17 mouse cellular contexts compared by ENCODE assay signal in genomic region chr1:183562853-183563252, GRCm38 (mm10).
"Had no signal": no experiment of that assay in that cellular context is flagged by ENCODE, and none has a peak within 500 bp of the region (broad histone marks: within the 10 kb centered on the region; RNA-seq: fewer than 3 reads in every experiment).

No protein-coding gene starts in this region.

- H3K4me3 ChIP-seq: layer of hippocampus, adult 2 months; liver, embryonic 13.5 days; myocyte; neural tube, embryonic 13.5 days; stomach, embryonic 15.5 days had no signal

- H3K27ac ChIP-seq: kidney, postnatal 0 days; layer of hippocampus, adult 2 months; liver, embryonic 13.5 days; neural tube, embryonic 13.5 days; stomach, embryonic 15.5 days had no signal

- H3K4me1 ChIP-seq: liver, embryonic 13.5 days; neural tube, embryonic 13.5 days; stomach, embryonic 15.5 days had no signal

- H3K27me3 ChIP-seq: liver, embryonic 13.5 days; neural tube, embryonic 13.5 days; stomach, embryonic 15.5 days had no signal

- H3K9me3 ChIP-seq: liver, embryonic 13.5 days; neural tube, embryonic 13.5 days; stomach, embryonic 15.5 days had no signal

- H3K4me2 ChIP-seq: liver, embryonic 13.5 days; midbrain, embryonic 11.5 days; neural tube, embryonic 13.5 days; stomach, embryonic 15.5 days had no signal

- H3K9ac ChIP-seq: liver, embryonic 13.5 days; neural tube, embryonic 13.5 days; stomach, embryonic 15.5 days had no signal

- DNase-seq: kidney, postnatal 25 days; layer of hippocampus, adult 9-11 months; liver, embryonic 13.5 days; lung, adult 2 months; lung, postnatal 14 days; lung, postnatal 4 days; midbrain, embryonic 14.5 days; retina, postnatal 1 day; right cerebral cortex, postnatal 25 days; spleen, adult 18-20 months; thymus, postnatal 25 days had no signal

- H3K36me3 ChIP-seq: liver, embryonic 13.5 days; neural tube, embryonic 13.5 days; stomach, embryonic 15.5 days had no signal
